Mouse (Mus musculus): ENCODE results near the gene Capns2. TPM values are rescaled to one million over a fixed set of nuclear protein-coding genes. Genes with fewer than 3 reads are reported as not detected.
"Not testable (repeated sequence)": the region's sequence is repeated elsewhere in the genome, so short reads cannot be mapped to it uniquely, and the experiment has no call there.

Gene Capns2
- 10 to 100 TPM in 23 of 26 experiments, 1 to 10 TPM in 3; 5.8 to 77.0 (median 25.4) TPM for total RNA-seq (2018; cell fraction: chromatin; rRNA removed)
- total RNA-seq (2018; cell fraction: cytosol; rRNA removed) = 1 to 10 TPM in 5 of 26 experiments, under 1 TPM in 17, not detected in 4; 0.15 to 5.0 (median 0.48) TPM
- 10 to 100 TPM in 23 of 26 experiments, 1 to 10 TPM in 3; 1.8 to 41.9 (median 22.3) TPM for total RNA-seq (2018; cell fraction: nucleus; rRNA removed)
- polyA plus RNA-seq (2018) = 1.4 TPM in 1 of 3 replicates, not detected in the others

GRCm38 (mm10) chr8:92901107-92901506 lies at the start of gene Capns2:
Capns2 (plus strand) TSS chr8:92901407.
- no peak within 1 kb of the TSS for H3K4me3 ChIP-seq (ENCODE audit: inconsistent target)
- 96% methylated on average over 5 of the region's 5 CpGs for WGBS (ENCODE audit: missing documents)
- H3K27ac ChIP-seq = no peak within 1 kb of the TSS
- H3K79me2 ChIP-seq (ENCODE audit: inconsistent target) = no peaks in the 10 kb centered on the region
- peaks cover 48% of the 10 kb centered on the region for H3K36me3 ChIP-seq (ENCODE audit: inconsistent target)

- Histone ChIP-seq H3K27ac (peak overlapping the region; percentile 62), H3K4me3 (ENCODE audit: inconsistent target) (no peak overlapping the region), H3K79me2 (ENCODE audit: inconsistent target) (peaks cover 29% of the 10 kb centered on the region; the same call in 1 of the 2 replicates), H3K36me3 (ENCODE audit: inconsistent target) (no peaks in the 10 kb centered on the region)
- WGBS (ENCODE audit: missing documents) = 3% methylated on average over 18 of the region's 18 CpGs
These were observed 47.8 kb upstream of the Capns2 start for GRCm38 (mm10) chr8:92853188-92853983.

DNA sequence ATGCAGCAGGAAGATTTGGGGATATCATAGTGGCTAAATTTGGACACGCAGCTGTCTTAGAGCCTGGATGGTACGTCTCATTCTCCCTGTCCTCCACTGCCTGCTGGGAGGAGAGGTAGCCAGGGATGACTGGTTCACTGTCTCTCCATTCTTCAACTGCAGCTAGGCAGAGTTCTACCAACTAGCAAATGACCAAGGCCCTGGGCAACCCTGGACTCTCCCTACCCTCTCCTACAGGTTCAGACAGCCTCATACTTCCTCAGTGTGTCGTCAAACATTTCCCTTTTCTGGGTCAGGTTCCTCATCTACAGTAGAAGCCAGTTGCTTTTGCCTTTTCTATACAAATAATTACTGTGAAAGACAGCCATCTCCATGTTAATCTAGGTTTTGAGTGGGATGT lies 46.5 kb upstream of the Capns2 start:
- 36% methylated on average over 3 of the region's 3 CpGs for WGBS (ENCODE audit: missing documents)
- H3K4me3 ChIP-seq (ENCODE audit: inconsistent target) = peak overlapping the region; percentile 36; the same call in 1 of the 2 replicates
- H3K36me3 ChIP-seq (ENCODE audit: inconsistent target) = no peaks in the 10 kb centered on the region
- H3K27ac ChIP-seq = peak overlapping the region; percentile 62
- peaks cover 42% of the 10 kb centered on the region; the same call in 1 of the 2 replicates for H3K79me2 ChIP-seq (ENCODE audit: inconsistent target)

- Histone ChIP-seq H3K36me3 (ENCODE audit: inconsistent target) (no peaks in the 10 kb centered on the region), H3K79me2 (ENCODE audit: inconsistent target) (peaks cover 49% of the 10 kb centered on the region; the same call in 1 of the 2 replicates), H3K27ac (peak within 1 kb of the TSS; percentile 62), H3K4me3 (ENCODE audit: inconsistent target) (peak within 1 kb of the TSS; percentile 36)
- WGBS (ENCODE audit: missing documents) = 2% methylated on average over 50 of the region's 50 CpGs
These were observed 45.9 kb upstream of the Capns2 start, which contains the start of gene Lpcat2 for GRCm38 (mm10) chr8:92855171-92855894. Lpcat2 (plus strand) TSS chr8:92855339.

DNA sequence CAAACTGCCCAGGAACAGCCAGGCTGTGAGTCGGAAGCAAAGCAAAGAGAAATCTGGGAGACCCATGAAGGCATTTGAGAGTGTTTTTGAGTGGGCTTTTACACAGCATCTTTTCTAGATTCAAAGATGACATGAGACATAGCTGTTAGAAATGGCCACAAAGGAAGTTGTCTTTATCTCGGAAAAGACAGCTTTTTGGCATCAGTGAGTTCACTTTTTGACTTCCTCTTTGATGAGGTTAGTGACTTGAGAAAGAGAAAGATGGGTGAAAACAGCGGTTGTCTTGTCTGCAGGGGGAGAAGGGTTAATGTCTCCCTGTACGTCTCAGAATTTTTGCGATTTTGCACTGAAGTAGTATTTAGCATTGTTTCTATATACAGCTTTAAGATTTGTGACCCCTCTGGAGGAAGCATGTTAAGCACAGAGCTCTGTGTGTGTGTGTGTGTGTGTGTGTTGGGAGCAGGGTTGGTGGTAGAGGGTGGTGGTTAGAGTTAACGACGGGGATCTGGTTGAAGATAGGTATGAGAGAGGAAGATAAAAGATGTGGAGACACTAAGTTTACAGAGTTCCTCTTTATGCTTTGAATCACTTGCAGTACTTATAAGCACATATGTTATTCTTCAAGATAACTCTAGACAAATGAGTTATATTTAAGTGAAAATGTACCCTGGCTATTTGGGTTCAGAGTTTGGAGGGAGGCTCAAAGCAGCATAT lies 44.8 kb upstream of the Capns2 start:
- Histone ChIP-seq H3K4me3 (ENCODE audit: inconsistent target) (peak overlapping the region; percentile 36), H3K27ac (no peak overlapping the region)
- WGBS (ENCODE audit: missing documents) = 15% methylated on average over 7 of the region's 7 CpGs

DNA sequence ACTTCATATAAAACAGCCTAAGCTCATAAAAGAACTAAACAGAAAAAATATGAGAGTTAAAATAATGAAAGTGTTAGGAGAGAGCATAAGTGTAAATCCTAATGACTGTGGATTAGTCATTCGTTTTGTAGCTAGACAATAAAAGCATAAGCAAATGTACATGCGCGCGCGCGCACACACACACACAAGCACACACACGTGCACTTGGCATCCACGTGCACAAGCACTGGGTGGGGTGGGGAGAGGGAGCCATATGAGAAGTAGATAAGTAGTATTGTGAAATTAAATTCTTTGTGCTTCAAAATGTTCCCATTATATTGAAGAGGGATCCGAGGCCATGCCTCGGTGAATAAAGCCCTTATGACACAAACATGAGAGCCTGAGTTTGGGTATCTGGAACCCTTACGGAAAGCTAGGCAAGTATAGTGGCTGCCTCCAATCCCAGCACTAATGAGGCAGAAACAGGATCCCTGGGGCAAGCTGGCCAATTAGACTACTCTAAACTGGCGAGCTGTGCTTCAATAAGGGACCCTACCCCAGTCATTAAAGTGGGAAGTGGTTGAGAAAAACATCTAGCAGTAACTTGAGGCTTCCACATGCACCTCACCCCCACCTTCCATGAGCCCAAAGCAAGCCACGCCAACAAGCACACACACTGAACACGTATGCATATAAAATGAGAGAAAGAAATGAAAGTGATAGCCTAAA lies 42.6 kb upstream of the Capns2 start:
- Histone ChIP-seq H3K4me3 (ENCODE audit: inconsistent target) (no peak overlapping the region), H3K36me3 (ENCODE audit: inconsistent target) (peaks cover 4% of the 10 kb centered on the region; the same call in 1 of the 2 replicates), H3K27ac (no peak overlapping the region), H3K79me2 (ENCODE audit: inconsistent target) (peaks cover 81% of the 10 kb centered on the region; the same call in 1 of the 2 replicates)
- WGBS (ENCODE audit: missing documents) = 98% methylated on average over 12 of the region's 14 CpGs

More for the DNA sequence above, 44.8 kb upstream of the Capns2 start:
- Histone ChIP-seq H3K79me2 (ENCODE audit: inconsistent target) (peaks cover 59% of the 10 kb centered on the region; the same call in 1 of the 2 replicates), H3K36me3 (ENCODE audit: inconsistent target) (no peaks in the 10 kb centered on the region)

DNA sequence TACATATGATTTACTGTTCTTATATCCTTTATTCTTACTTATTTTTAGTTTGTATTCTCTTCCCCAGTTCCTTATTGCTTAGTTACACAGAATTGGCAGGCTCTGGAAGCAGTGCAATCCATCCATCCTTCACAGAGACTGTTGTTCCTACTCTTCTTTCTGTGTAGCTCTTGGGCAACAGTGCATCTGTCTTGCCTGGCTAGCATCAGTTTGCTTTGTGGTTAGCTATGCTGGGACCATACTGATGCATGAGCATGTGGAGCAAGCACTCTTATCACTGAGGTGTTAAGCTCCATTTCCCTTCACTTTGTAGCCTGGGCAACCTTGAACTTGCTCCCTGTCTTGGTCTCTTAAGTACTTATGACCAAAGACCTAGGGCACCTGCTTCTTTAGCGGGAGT lies 39.2 kb upstream of the Capns2 start:
- Histone ChIP-seq H3K36me3 (ENCODE audit: inconsistent target) (peaks cover 4% of the 10 kb centered on the region; the same call in 1 of the 2 replicates), H3K4me3 (ENCODE audit: inconsistent target) (no peak overlapping the region), H3K27ac (no peak overlapping the region), H3K79me2 (ENCODE audit: inconsistent target) (peaks cover 78% of the 10 kb centered on the region; the same call in 1 of the 2 replicates)
- WGBS (ENCODE audit: missing documents) = 92% methylated on average over 1 of the region's 1 CpGs

GRCm38 (mm10) chr8:92870281-92870680 lies 30.9 kb upstream of the Capns2 start:
- no peak overlapping the region for H3K27ac ChIP-seq
- H3K36me3 ChIP-seq (ENCODE audit: inconsistent target) = peaks cover 18% of the 10 kb centered on the region; the same call in 1 of the 2 replicates
- WGBS (ENCODE audit: missing documents) = 68% methylated on average over 7 of the region's 7 CpGs
- H3K79me2 ChIP-seq (ENCODE audit: inconsistent target) = peaks cover 21% of the 10 kb centered on the region; the same call in 1 of the 2 replicates
- no peak overlapping the region for H3K4me3 ChIP-seq (ENCODE audit: inconsistent target)

- no peak overlapping the region for H3K27ac ChIP-seq
- WGBS (ENCODE audit: missing documents) = 95% methylated on average over 10 of the region's 10 CpGs
- H3K4me3 ChIP-seq (ENCODE audit: inconsistent target) = no peak overlapping the region
- peaks cover 18% of the 10 kb centered on the region; the same call in 1 of the 2 replicates for H3K36me3 ChIP-seq (ENCODE audit: inconsistent target)
- H3K79me2 ChIP-seq (ENCODE audit: inconsistent target) = peaks cover 12% of the 10 kb centered on the region; the same call in 1 of the 2 replicates
These were observed 29.0 kb upstream of the Capns2 start for GRCm38 (mm10) chr8:92872063-92872759.

DNA sequence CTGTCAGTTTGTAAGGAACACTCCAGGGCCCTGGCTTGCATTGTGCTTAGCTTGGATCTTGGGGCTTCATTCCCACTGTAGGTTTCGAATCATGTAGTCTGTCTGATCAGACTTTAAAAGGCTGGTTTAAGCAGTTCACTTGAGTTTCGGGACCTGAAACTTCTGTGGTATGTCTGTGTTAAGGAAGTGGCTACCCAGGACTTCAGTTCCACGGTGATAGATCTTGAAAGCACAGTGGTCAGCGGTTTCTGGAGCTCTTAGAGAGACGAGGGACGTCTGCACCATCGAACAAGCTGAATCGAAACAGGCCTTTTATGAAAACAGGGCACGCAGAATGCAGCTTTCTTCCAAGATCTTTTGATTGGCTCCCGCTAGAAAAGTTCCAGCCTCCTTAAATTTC lies 25.4 kb upstream of the Capns2 start:
- Histone ChIP-seq H3K4me3 (ENCODE audit: inconsistent target) (no peak overlapping the region), H3K27ac (0 out of 2 replicates have a peak overlapping the region, but pooled peaks have one; percentile 12), H3K79me2 (ENCODE audit: inconsistent target) (no peaks in the 10 kb centered on the region), H3K36me3 (ENCODE audit: inconsistent target) (peaks cover 30% of the 10 kb centered on the region)
- WGBS (ENCODE audit: missing documents) = 8% methylated on average over 10 of the region's 10 CpGs

- Histone ChIP-seq H3K79me2 (ENCODE audit: inconsistent target) (no peaks in the 10 kb centered on the region), H3K4me3 (ENCODE audit: inconsistent target) (no peak overlapping the region), H3K36me3 (ENCODE audit: inconsistent target) (peaks cover 33% of the 10 kb centered on the region), H3K27ac (no peak overlapping the region)
- 17% methylated on average over 4 of the region's 4 CpGs for WGBS (ENCODE audit: missing documents)
These were observed 20.0 kb upstream of the Capns2 start for GRCm38 (mm10) chr8:92881247-92881646.

DNA sequence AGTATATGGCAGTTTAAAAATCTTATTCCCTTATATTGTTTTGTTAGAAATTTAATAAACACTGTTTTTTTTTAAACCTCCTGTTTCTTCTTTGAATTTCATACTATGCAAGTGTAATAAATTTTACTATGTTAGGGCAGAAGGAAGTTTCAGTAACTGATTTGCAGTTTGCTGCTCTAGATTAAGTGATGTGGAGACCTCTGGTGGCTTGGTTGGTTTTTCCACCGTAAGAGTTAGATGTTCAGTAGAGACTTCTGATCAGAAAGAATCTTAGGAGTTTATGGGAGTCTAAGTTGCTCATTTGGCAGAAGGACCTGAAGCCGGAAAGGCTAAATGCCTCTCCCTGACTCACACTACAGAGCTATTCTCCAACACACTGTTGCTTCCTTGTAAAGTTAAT lies 17.4 kb upstream of the Capns2 start:
- Histone ChIP-seq H3K27ac (no peak overlapping the region), H3K36me3 (ENCODE audit: inconsistent target) (peaks cover 43% of the 10 kb centered on the region), H3K4me3 (ENCODE audit: inconsistent target) (no peak overlapping the region), H3K79me2 (ENCODE audit: inconsistent target) (no peaks in the 10 kb centered on the region)
- 57% methylated on average over 2 of the region's 2 CpGs for WGBS (ENCODE audit: missing documents)

- not testable (repeated sequence) for H3K27ac ChIP-seq; H3K79me2 ChIP-seq (ENCODE audit: inconsistent target); H3K4me3 ChIP-seq (ENCODE audit: inconsistent target)
- H3K36me3 ChIP-seq (ENCODE audit: inconsistent target) = peaks cover 64% of the 10 kb centered on the region
- 97% methylated on average over 3 of the region's 3 CpGs for WGBS (ENCODE audit: missing documents)
These were observed 9.0 kb upstream of the Capns2 start for GRCm38 (mm10) chr8:92892216-92892615.
